ENCODE assay signal across 2 mouse cellular contexts in genomic region chr11:98637501-98637900, GRCm38 (mm10).
TF ChIP-seq lines count a peak whose summit lies in the region.

No protein-coding gene starts in this region.

TF ChIP-seq in CH12.LX, 34 proteins besides CTCF, POLR2A, EP300 and RAD21:
- TF ChIP-seq ETS1 (conservative IDR thresholded peaks at IDR 0.05; ENCODE audit: low read depth, low read length) = no peak
- peak; percentile 63; the same call in 1 of the 2 replicates for TF ChIP-seq ZKSCAN1 (IDR thresholded peaks at IDR 0.05; ENCODE audit: borderline replicate concordance, low read depth, low read length)

TF ChIP-seq in MEL, 35 proteins besides CTCF, POLR2A, EP300 and RAD21:
- TF ChIP-seq MAZ (IDR thresholded peaks at IDR 0.05; ENCODE audit: low read depth, low read length) (no peak), MAX (IDR thresholded peaks at IDR 0.05; ENCODE audit: low read length) (no peak), MEF2A (IDR thresholded peaks at IDR 0.05; ENCODE audit: extremely low read depth, insufficient replicate concordance, low read depth, low read length, poor library complexity, severe bottlenecking) (no peak), GATA1 (IDR thresholded peaks at IDR 0.05; ENCODE audit: low read depth, low read length) (peak; percentile 37; the same call in 1 of the 2 replicates), ZKSCAN1 (IDR thresholded peaks at IDR 0.05; ENCODE audit: low read depth, low read length) (peak; percentile 94), TAL1 (IDR thresholded peaks at IDR 0.05; ENCODE audit: low read length) (0 out of 2 replicates have a peak, but pooled peaks have one; percentile 4), ZMIZ1 (IDR thresholded peaks at IDR 0.05; ENCODE audit: low read depth, low read length) (no peak)
